Mouse (Mus musculus): Measurements from ENCODE around the gene Babam2. TPM values are rescaled to one million over a fixed set of nuclear protein-coding genes. Genes with fewer than 3 reads are reported as not detected.

The Babam2 gene
- total RNA-seq, 2 experiments from 2014 or later = 39.5 to 45.2 TPM

DNA sequence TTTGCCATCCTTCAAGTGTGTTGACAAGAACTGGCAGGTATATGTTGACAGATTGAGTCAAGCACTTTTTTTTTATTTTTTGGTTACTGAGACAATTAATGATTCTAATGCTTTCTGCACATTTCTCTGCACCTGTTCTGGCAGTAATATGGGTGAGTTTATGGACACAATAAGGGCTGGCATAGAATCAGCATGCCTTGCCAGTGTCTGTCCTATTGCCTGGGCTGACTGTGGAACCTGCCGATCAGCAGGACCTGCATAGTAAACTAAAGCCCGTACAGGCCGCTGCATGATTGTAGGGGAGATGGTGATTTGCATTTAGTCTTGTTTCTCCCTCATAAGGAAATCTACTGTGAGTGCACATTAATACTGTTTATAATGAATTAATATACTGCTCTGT is 178.0 kb downstream of the Babam2 start:
- DNase-seq (ENCODE audit: extremely low spot score in 1 of 2, low spot score in 2 of 2) = no peak
- TF ChIP-seq CTCF (IDR thresholded peaks at IDR 0.05) = no peak
- intact Hi-C loops (cut with DNase I) = no loop called here
- no peak overlapping the region for H3K27ac ChIP-seq
- H3K4me3 ChIP-seq = no peak overlapping the region

DNA sequence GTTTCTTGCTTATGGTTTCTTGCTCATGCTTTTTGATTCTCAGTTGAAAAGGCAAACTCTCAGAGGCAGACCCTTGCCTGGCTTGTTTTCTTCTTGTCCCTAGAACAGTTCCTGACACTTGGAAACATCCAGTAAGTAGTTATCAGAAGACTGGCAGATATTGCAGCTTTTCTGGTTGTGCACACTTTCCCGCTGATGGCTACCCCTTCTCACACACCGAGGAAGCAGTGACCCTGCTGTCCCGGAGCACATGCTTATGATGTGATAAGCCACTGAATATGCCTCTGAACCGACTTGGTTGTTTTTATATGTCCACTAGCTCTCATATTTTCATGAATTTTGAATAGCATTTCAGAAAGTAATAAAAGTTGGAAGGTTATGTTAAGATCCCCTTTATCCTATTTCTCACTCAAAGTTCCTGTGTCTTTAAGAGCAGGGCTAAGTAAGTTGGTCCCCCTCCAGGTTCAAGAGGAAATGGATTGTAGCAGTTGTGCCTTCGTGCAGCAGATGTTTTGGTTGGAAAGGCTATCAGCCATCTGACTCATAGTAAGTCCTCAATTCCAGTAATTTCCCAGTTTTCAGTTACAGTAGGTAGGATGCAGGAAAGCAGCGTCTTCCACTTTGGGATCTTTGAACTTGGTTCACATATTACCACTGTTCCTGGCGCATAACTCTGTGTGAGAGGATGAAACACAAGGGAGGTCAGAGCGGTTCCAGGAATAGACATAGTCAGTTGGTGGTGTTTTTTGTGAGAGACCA is 178.9 kb downstream of the Babam2 start:
- no peak for DNase-seq (ENCODE audit: extremely low spot score in 1 of 2, low spot score in 2 of 2)
- no peak for TF ChIP-seq CTCF (IDR thresholded peaks at IDR 0.05)
- Histone ChIP-seq H3K4me3 (no peak overlapping the region), H3K27ac (no peak overlapping the region)
- intact Hi-C loops (cut with DNase I) = no loop called here

DNA sequence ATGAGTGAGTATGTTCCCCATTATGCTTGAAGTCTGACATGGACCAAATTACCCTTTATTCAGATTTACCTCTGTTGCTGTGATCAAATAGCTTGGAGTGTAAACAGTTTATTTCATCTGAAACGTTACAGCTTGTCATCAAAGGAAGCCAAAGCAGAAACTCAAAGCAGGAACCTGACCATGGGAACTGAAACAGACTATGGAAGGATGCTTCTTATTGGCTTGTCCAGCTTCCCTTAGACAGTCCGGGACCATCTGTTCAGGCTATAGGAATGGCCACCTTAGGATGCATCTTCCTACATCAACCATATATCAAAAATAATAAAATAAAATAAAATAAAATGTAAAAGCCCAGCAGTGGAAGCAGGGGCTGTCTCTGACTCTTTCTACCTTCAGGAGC is 183.0 kb downstream of the Babam2 start:
- H3K4me3 ChIP-seq = no peak overlapping the region
- no peak for DNase-seq (ENCODE audit: extremely low spot score in 1 of 2, low spot score in 2 of 2)
- TF ChIP-seq CTCF (IDR thresholded peaks at IDR 0.05) = no peak
- H3K27ac ChIP-seq = no peak overlapping the region
- intact Hi-C loops (cut with DNase I) = loop anchor here (5.0 to 10.0 kb wide), 5 partner anchors 102 to 306 kb away; no protein-coding TSS in a partner anchor

DNA sequence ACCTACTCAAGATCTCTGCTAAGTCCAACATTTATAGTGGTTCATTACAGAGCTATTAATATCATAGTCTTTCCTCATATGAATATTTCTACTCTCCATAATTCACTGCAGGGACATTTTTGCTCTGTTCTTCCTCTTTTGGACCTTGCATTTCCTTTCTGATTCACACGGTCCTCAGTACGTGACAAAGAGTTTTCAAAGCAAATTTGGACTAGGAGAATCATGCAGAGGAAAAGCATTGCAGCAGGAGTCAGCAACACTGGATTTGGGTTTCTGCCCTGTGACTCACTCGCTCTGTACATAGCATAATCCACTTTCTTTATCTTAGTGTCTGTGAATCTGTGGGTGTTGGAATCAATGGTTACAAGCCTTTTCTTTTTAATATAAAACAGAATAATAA is 184.8 kb downstream of the Babam2 start:
- Histone ChIP-seq H3K4me3 (no peak overlapping the region), H3K27ac (peak overlapping the region; percentile 76)
- intact Hi-C loops (cut with DNase I) = loop anchor here (1.0 to 10.0 kb wide), 6 partner anchors 100 to 307 kb away; partner anchors contain the start of gene Fosl2
- TF ChIP-seq CTCF (IDR thresholded peaks at IDR 0.05) = no peak
- peak in 1 of 2 experiments; percentile 30 for DNase-seq (ENCODE audit: extremely low spot score in 1 of 2, low spot score in 2 of 2)

DNA sequence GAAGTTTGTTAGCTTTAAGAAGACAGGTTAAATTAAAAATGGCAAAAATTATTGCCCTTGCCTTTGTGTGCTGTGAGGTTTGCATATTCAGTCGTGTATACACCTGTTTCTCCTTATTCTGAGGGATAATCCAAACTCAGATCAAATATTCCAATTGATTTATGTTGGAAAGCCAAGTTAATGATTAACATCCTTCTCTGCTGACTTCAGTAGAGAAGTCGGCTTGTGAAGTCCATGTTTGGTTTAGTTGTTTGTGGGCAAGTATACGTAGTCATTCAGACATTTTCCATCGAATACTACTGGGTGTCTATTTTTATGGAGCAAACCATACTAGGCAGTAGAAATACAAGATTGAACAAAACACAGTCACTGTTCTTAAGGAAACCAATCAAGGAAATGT is 187.5 kb downstream of the Babam2 start:
- no peak for DNase-seq (ENCODE audit: extremely low spot score in 1 of 2, low spot score in 2 of 2)
- H3K27ac ChIP-seq = no peak overlapping the region
- H3K4me3 ChIP-seq = no peak overlapping the region
- intact Hi-C loops (cut with DNase I) = loop anchor here (5.0 to 10.0 kb wide), 5 partner anchors 97 to 310 kb away; no protein-coding TSS in a partner anchor
- TF ChIP-seq CTCF (IDR thresholded peaks at IDR 0.05) = no peak

DNA sequence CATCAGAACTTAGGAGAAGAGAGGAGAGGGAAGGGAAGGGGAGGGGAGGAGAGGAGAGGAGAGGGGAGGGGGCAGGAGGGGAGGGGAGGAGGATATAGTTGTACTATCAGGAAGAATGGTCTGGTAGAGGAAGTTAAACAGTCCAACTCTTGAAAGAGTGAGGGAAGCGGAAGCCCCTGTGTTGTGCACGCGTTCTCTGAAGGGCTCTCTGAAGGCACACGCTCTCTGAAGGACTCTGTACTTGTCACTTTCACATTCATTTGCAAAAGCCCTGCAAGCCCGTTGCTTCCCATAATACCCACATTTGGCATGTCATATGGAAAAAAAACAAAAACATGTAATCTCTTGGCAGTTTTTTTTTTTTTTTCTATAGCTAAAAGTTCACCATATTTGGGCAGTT is 190.1 kb downstream of the Babam2 start:
- TF ChIP-seq CTCF (IDR thresholded peaks at IDR 0.05) = no peak
- Histone ChIP-seq H3K27ac (no peak overlapping the region), H3K4me3 (no peak overlapping the region)
- intact Hi-C loops (cut with DNase I) = loop anchor here (10.0 kb wide), 1 partner anchor 313 kb away; no protein-coding TSS in a partner anchor
- no peak for DNase-seq (ENCODE audit: extremely low spot score in 1 of 2, low spot score in 2 of 2)

DNA sequence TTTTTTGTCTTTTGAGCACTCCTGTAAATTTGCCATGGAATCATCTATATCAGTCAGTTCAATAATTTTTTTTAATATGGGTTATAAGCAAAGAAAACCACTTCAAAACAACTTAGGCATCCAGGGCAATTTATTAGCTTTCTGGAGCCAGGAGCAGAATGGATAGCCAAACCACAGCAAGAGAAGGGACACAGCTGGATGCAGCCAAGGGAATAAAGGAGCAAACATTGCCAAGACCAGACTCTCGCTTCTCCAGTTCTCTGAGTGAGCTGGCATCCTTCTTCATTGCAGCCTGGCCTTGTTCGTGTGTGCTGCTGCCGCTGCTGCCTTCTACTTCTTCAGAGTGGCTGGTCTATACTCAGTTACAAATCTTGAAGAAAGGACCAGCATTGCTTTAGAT is 190.9 kb downstream of the Babam2 start:
- intact Hi-C loops (cut with DNase I) = loop anchor here (10.0 kb wide), 1 partner anchor 314 kb away; no protein-coding TSS in a partner anchor
- no peak overlapping the region for H3K4me3 ChIP-seq
- H3K27ac ChIP-seq = no peak overlapping the region
- no peak for DNase-seq (ENCODE audit: extremely low spot score in 1 of 2, low spot score in 2 of 2)
- TF ChIP-seq CTCF (IDR thresholded peaks at IDR 0.05) = no peak

DNA sequence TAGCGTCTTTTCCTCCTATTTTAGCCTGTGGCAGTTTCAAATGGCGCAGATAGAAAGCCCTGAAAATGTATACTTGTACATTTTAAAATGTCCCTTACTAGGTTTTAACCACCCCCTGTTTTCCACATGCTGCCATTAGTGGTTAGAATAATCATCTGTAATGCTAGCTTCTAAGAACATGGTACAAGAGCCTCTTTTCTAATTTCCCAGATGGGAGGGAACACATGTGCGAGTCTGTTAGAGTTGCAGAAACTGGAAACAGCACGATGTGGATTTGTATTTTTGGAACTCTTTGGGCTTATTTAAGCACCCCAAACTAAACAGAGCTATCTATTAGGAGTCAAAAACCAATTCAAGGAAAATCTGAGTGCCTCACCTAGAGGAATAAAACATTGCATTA is 195.1 kb downstream of the Babam2 start:
- DNase-seq (ENCODE audit: extremely low spot score in 1 of 2, low spot score in 2 of 2) = no peak
- H3K4me3 ChIP-seq = no peak overlapping the region
- intact Hi-C loops (cut with DNase I) = no loop called here
- no peak overlapping the region for H3K27ac ChIP-seq
- no peak for TF ChIP-seq CTCF (IDR thresholded peaks at IDR 0.05)

DNA sequence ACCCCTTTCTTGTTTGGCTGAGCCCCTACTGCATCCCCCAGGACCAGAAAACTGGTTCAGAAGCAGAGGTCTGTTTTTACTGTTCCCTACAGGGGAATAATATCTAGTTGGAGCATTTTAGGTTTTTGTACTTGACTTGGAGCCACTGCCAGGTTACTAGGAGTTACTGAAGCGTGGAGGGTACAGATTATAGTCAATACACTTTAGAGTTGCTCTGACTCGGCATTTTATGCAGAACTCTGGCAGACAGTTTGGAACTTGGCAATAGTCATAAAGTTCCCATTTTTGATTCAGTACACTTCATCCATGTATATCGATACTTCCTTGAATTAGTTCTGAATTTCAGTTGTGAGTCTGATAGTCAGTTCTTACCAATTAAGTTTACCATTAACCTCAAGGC is 202.4 kb downstream of the Babam2 start:
- H3K4me3 ChIP-seq = no peak overlapping the region
- intact Hi-C loops (cut with DNase I) = no loop called here
- H3K27ac ChIP-seq = no peak overlapping the region
- DNase-seq (ENCODE audit: extremely low spot score in 1 of 2, low spot score in 2 of 2) = no peak
- TF ChIP-seq CTCF (IDR thresholded peaks at IDR 0.05) = no peak

DNA sequence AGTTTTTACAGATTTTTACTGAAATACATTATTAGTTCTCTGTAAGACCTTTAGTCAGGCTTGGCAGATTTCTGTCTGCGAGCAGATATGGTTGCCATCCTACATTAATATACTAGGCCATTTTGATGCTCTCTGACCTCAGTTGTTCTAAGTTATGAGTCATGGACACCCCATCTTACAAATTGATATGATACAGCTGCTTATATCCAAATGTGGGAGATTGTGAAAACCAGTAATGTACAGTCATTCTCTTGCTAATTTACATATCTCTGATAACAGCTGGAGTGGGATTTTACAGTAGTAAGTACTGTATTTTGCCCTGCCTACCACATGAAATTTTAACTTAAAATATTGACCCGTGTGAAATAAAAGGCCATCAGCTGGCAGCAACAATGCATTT is 204.7 kb downstream of the Babam2 start:
- intact Hi-C loops (cut with DNase I) = no loop called here
- H3K27ac ChIP-seq = no peak overlapping the region
- no peak for DNase-seq (ENCODE audit: extremely low spot score in 1 of 2, low spot score in 2 of 2)
- no peak overlapping the region for H3K4me3 ChIP-seq
- TF ChIP-seq CTCF (IDR thresholded peaks at IDR 0.05) = no peak

DNA sequence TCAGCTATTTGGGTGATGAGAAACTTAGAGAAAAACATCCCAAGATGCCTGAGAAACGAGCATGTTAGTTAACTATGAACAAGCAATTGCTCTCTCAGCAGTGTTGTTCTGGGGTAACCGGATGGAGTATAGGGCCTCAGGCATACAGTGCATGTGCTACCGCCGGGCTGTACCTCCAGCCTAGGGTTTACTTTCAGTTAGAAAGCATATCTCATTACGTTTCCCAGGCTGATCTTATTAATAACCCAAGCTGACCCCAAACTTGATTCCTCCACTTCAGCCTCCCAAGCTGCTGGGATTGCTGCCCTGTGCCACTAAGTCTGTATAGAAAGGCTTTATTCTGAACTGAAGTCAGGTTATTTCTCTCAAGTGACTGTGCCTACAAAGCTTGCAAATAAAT is 205.4 kb downstream of the Babam2 start:
- intact Hi-C loops (cut with DNase I) = no loop called here
- no peak for DNase-seq (ENCODE audit: extremely low spot score in 1 of 2, low spot score in 2 of 2)
- no peak overlapping the region for H3K4me3 ChIP-seq
- H3K27ac ChIP-seq = no peak overlapping the region
- no peak for TF ChIP-seq CTCF (IDR thresholded peaks at IDR 0.05)

DNA sequence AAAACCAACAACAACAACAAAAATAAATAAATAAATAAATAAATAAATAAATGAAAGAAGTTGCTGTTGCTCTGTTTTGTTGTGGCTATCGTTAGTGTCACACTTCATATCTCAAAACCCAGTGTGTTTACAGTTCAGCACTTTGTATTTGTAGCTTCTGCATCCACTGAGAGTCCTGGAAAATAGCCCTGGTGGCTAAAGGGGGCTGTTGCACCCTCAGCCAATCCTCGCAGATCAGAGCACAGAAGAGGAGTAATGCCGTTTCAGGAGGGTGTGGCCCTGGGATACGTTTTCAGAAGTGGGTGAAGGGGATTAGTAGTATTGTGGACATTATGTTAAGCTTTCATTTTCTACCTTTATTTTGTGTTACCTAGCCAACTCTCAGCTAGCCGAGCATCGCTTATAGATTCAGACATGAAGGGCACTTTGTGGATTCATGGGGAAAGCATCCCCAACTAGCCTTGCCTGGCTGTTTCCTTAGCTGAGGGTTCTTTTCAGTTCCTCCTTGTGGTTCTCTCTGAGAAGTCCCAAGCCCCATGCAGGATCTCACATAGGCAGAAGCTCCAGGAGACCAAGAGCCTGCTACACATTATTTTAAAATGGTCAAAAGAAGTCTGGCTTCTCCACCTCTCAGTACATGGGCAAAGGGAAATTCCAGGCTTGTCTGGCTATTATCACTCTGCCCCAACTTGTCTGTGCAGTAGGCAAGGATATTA is 207.6 kb downstream of the Babam2 start:
- Histone ChIP-seq H3K4me3 (no peak overlapping the region), H3K27ac (no peak overlapping the region)
- peak; percentile 22 for TF ChIP-seq CTCF (IDR thresholded peaks at IDR 0.05)
- intact Hi-C loops (cut with DNase I) = no loop called here
- no peak for DNase-seq (ENCODE audit: extremely low spot score in 1 of 2, low spot score in 2 of 2)

Data from left cerebral cortex, adult 2 months (tissue).